Mouse (Mus musculus): ENCODE data around the gene Oas1a.

DNA sequence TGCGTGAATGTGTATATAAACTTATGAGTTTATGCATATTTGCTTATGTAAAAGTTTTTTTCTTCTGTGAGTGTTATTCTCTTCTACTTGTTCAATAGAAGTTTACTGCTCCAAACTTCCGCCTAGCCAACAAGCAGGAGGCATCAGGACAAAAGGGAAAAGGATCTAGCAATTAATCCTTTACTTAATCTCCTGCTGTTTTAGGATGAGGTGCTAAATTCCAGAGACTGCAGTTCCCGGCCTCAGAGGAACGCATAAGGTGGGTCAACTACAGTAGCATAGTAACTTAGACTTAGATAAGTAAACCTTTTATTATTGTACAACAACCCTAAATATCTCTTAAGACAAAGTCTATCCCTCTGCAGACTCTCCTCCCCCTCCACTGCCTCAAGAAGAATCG, 26.6 kb upstream of the Oas1a start:
- TF ChIP-seq POLR2A (IDR thresholded peaks at IDR 0.05; ENCODE audit: low read depth, low read length) (no peak), CTCF (IDR thresholded peaks at IDR 0.05; ENCODE audit: borderline replicate concordance, insufficient read depth, low read length) (no peak)

Measured in embryonic fibroblast, embryonic 13.5 days (primary cell).